Mouse (Mus musculus): ENCODE measurements around the gene Camk1.

Gene Camk1

GRCm38 (mm10) chr6:113306322-113306985, 37.3 kb downstream of the Camk1 start:
- peak; percentile 99 for DNase-seq (ENCODE audit: low read depth, low spot score)

GRCm38 (mm10) chr6:113302258-113302657, 41.5 kb downstream of the Camk1 start:
- peak; percentile 76 for DNase-seq (ENCODE audit: low read depth, low spot score)

- DNase-seq (ENCODE audit: low read depth, low spot score): no peak
These were observed 42.4 kb downstream of the Camk1 start for GRCm38 (mm10) chr6:113301350-113301749.

GRCm38 (mm10) chr6:113296639-113297038, 47.1 kb downstream of the Camk1 start:
- no peak for DNase-seq (ENCODE audit: low read depth, low spot score)

GRCm38 (mm10) chr6:113296046-113296445, 47.7 kb downstream of the Camk1 start:
- DNase-seq (ENCODE audit: low read depth, low spot score): no peak

GRCm38 (mm10) chr6:113292938-113293337, 50.8 kb downstream of the Camk1 start:
- DNase-seq (ENCODE audit: low read depth, low spot score): no peak

GRCm38 (mm10) chr6:113290346-113290745, 53.4 kb downstream of the Camk1 start:
- no peak for DNase-seq (ENCODE audit: low read depth, low spot score)

GRCm38 (mm10) chr6:113289346-113289745, 54.4 kb downstream of the Camk1 start:
- no peak for DNase-seq (ENCODE audit: low read depth, low spot score)

GRCm38 (mm10) chr6:113287236-113287635, 56.5 kb downstream of the Camk1 start:
- no peak for DNase-seq (ENCODE audit: low read depth, low spot score)

GRCm38 (mm10) chr6:113286316-113286715, 57.5 kb downstream of the Camk1 start:
- no peak for DNase-seq (ENCODE audit: low read depth, low spot score)

- no peak for DNase-seq (ENCODE audit: low read depth, low spot score)
These were observed 58.9 kb downstream of the Camk1 start for GRCm38 (mm10) chr6:113284931-113285330.

All from skeletal muscle tissue, adult 2 months (tissue).